Mouse (Mus musculus) intestine, embryonic 16.5 days (tissue): ENCODE data around the gene Tnxb. TPM values are rescaled to one million over a fixed set of nuclear protein-coding genes. Genes with fewer than 3 reads are reported as not detected.
"Not testable (repeated sequence)": the region's sequence is repeated elsewhere in the genome, so short reads cannot be mapped to it uniquely, and the experiment has no call there.

Experiments used
- ATAC-seq: fragments of 200-750 bp; cut with Nextera tagmentation; 2 replicates; pipeline ENCODE4 v1.8.0; 2017; ENCODE audit warnings: moderate TSS enrichment, moderate library complexity
- H3K27ac ChIP-seq: fragments of 300-500 bp; sonication (generic); 2 replicates; pipeline ENCODE4 v1.5.1; 2014; ENCODE audit warnings: mild to moderate bottlenecking, low read length
- H3K27me3 ChIP-seq: fragments of 300-500 bp; sonication (generic); replicated peaks from 2 replicates; pipeline ENCODE4 v1.6.1; 2014; ENCODE audit warnings: low read length, control low read depth, mixed read lengths; ENCODE audit not compliant: control insufficient read depth, insufficient read depth
- H3K36me3 ChIP-seq: fragments of 300-500 bp; sonication (generic); 2 replicates; pipeline ENCODE4 v1.6.1; 2014; ENCODE audit warnings: low read length, control low read depth; ENCODE audit not compliant: control insufficient read depth, insufficient read depth
- H3K4me1 ChIP-seq: fragments of 300-500 bp; sonication (generic); 2 replicates; pipeline ENCODE4 v1.6.1; 2014; ENCODE audit warnings: low read length, control low read depth, mixed read lengths; ENCODE audit not compliant: control insufficient read depth, insufficient read depth
- H3K4me2 ChIP-seq: fragments of 300-500 bp; sonication (generic); 2 replicates; pipeline ENCODE4 v1.6.1; 2014; ENCODE audit warnings: low read depth, low read length, control low read depth
- H3K4me3 ChIP-seq: fragments of 300-500 bp; sonication (generic); 2 replicates; pipeline ENCODE4 v1.5.1; 2014; ENCODE audit warnings: mild to moderate bottlenecking, low read length
- H3K9ac ChIP-seq: fragments of 300-500 bp; sonication (generic); 2 replicates; pipeline ENCODE4 v1.6.1; 2014; ENCODE audit warnings: low read depth, low read length
- H3K9me3 ChIP-seq: fragments of 300-500 bp; sonication (generic); 2 replicates; pipeline ENCODE4 v1.6.1; 2016; ENCODE audit warnings: low read length, control low read depth; ENCODE audit not compliant: control insufficient read depth
- WGBS: fragments of 180-500 bp; shearing (Covaris S2); extraction: QIAGEN DNeasy Blood & Tissue Kit; methylation state at CpG from one replicate; pipeline ENCODE4 v1.1.7; 2014; 5-methylcytosine and 5-hydroxymethylcytosine counted together
- polyA plus RNA-seq: library from polyadenylated mRNA; unstranded; fragments of >200 nt; fragmentation: Nextera tagmentation; extraction: Ambion mirVana; gene quantifications from 2 replicates; pipeline ENCODE4 v1.2.1, GENCODE M21; 2015

Gene Tnxb
- polyA plus RNA-seq, 1 experiment from 2014 or later, result 1.1 TPM

- 72% methylated on average over 9 of the region's 9 CpGs for WGBS
- not testable (repeated sequence) for H3K9ac ChIP-seq, ATAC-seq
Observed at GRCm38 (mm10) chr17:34714181-34714907, 44.0 kb downstream of the Tnxb start.

DNA sequence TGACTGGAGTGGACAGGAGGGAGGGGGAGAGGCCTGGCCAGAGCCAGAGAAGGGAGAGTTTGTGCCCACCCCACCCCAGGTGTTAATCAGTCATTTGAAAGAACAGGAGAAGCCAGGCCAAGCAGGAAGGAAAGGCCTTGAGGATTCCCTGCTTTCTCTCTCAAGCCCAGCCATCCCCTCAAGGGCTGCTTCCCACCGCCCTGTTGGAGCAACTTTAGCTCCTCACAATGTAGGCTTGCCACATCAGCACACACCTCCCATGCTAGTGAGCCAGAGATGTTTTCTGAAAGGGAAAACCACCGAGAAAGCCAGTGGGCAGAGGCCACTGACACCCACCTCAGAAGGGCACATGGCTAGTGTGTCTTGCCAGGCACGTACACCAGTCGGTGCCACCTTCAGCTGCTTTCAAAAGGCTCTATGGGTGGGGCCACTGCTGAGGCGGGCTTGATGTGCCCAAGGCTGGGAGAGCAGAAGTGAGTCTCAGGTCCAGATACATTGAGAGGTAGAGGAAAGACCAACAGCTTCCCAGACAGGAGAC, 44.6 kb downstream of the Tnxb start:
- H3K27ac ChIP-seq, H3K4me1 ChIP-seq, H3K9ac ChIP-seq, H3K4me3 ChIP-seq, H3K9me3 ChIP-seq, H3K4me2 ChIP-seq, H3K27me3 ChIP-seq, ATAC-seq, H3K36me3 ChIP-seq: not testable (repeated sequence)
- WGBS, result 77% methylated on average over 5 of the region's 5 CpGs

More at GRCm38 (mm10) chr17:34714181-34714907, 44.0 kb downstream of the Tnxb start:
- not testable (repeated sequence) for H3K27ac ChIP-seq, H3K4me2 ChIP-seq, H3K36me3 ChIP-seq, H3K4me3 ChIP-seq, H3K27me3 ChIP-seq, H3K9me3 ChIP-seq, H3K4me1 ChIP-seq

DNA sequence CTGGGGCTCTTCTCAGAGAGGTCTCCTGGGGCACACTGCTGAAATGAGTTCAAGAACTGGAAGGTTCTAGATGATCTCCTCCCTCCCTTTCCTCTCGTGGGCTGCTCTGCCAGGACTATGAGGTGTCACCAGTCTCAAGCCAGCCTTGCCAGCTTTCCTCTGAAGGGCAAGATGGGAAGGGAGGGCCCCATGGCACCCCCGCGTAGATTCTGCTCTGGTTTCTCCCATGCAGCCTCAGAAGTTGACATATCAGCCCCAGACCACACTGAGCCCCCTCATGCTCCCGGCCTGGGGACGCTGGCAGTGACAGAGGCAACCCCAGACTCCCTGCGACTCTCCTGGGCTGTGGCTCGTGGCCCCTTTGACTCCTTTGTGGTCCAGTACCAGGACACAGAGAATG, 45.1 kb downstream of the Tnxb start:
- not testable (repeated sequence) for H3K9ac ChIP-seq, H3K4me1 ChIP-seq, H3K27ac ChIP-seq, H3K27me3 ChIP-seq, H3K4me3 ChIP-seq, H3K4me2 ChIP-seq, ATAC-seq, H3K9me3 ChIP-seq, H3K36me3 ChIP-seq
- 85% methylated on average over 6 of the region's 7 CpGs for WGBS

- H3K36me3 ChIP-seq, result no peaks in the 10 kb centered on the region
- ATAC-seq, result no peak
- no peaks in the 10 kb centered on the region for H3K27me3 ChIP-seq
- no peak overlapping the region for H3K4me2 ChIP-seq
- 91% methylated on average over 15 of the region's 15 CpGs for WGBS
- H3K27ac ChIP-seq, result no peak overlapping the region
- H3K4me3 ChIP-seq, result no peak overlapping the region
- H3K4me1 ChIP-seq, result no peaks in the 10 kb centered on the region
- no peaks in the 10 kb centered on the region for H3K9me3 ChIP-seq
- no peak overlapping the region for H3K9ac ChIP-seq
Observed at GRCm38 (mm10) chr17:34716247-34716646, 45.9 kb downstream of the Tnxb start.

DNA sequence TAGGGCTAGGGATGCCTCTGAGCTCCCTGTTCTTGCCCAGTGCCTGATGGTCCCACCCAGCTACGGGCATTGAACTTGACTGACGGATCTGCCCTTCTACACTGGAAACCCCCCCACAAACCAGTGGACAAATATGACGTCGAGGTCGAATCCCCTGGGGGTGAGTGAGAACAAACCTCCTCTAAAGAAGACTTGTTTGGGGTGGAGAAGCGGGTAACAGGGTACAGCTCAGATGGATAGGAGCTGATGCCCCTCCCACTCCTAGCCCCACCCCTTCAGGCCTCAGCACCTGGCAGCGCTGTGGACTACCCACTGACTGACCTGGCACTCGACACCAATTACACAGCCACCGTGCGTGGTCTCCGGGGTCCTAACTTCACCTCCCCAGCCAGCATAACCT, 47.1 kb downstream of the Tnxb start:
- no peaks in the 10 kb centered on the region for H3K4me1 ChIP-seq
- H3K27me3 ChIP-seq, result no peaks in the 10 kb centered on the region
- H3K9me3 ChIP-seq, result no peaks in the 10 kb centered on the region
- no peak overlapping the region for H3K4me3 ChIP-seq
- no peak overlapping the region for H3K4me2 ChIP-seq
- no peaks in the 10 kb centered on the region for H3K36me3 ChIP-seq
- ATAC-seq, result no peak
- no peak overlapping the region for H3K9ac ChIP-seq
- WGBS, result 77% methylated on average over 11 of the region's 11 CpGs
- no peak overlapping the region for H3K27ac ChIP-seq

DNA sequence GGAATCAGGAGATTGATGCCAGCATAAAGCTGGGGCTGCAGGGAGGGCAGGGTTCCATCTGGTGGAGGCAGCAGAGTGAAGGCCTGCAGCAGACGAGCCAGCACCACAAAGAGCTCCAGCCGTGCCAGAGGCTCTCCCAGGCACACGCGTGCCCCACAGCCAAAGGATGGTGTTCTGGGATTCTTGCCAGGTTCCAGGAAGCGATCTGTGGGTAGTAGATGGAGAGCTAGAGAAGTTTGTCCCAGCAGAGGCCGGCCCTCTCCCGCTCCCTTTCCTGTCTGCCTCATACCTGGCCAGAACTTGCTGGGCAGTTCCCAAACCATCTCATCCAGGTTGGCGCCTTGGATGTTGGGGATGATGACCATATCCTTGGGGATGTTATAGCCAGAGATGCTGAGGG, 49.6 kb downstream of the Tnxb start:
- not testable (repeated sequence) for H3K27ac ChIP-seq, H3K36me3 ChIP-seq, H3K27me3 ChIP-seq, H3K4me3 ChIP-seq, ATAC-seq, H3K9me3 ChIP-seq, H3K4me1 ChIP-seq, H3K4me2 ChIP-seq, H3K9ac ChIP-seq
- 72% methylated on average over 8 of the region's 8 CpGs for WGBS

- not testable (repeated sequence) for H3K27me3 ChIP-seq, H3K27ac ChIP-seq, H3K4me2 ChIP-seq, H3K9me3 ChIP-seq, H3K36me3 ChIP-seq, H3K9ac ChIP-seq, H3K4me1 ChIP-seq, ATAC-seq, H3K4me3 ChIP-seq
- WGBS, result 94% methylated on average over 1 of the region's 4 CpGs
Observed at GRCm38 (mm10) chr17:34722238-34722637, 51.9 kb downstream of the Tnxb start.

DNA sequence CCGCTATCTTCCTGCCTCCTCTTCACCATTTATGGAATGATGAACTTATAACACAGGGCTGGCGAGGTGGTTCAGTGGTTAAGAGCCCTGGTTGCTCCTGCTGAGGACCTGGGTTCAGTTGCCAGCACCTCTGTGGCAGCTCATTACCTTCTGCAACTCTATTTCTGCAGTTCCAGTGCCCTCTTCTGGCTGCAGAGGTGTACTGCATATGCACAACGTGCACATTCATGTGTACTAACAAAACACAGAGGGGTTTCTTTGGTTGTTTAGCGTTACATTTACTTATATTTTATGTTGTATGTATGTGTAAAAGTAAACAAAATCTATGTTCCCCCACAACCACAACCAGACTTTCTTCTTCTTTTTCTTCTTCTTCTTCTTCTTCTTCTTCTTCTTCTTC, 52.7 kb downstream of the Tnxb start:
- H3K27me3 ChIP-seq, result no peaks in the 10 kb centered on the region
- H3K4me3 ChIP-seq, result no peak overlapping the region
- no peak overlapping the region for H3K4me2 ChIP-seq
- H3K9ac ChIP-seq, result no peak overlapping the region
- 82% methylated on average over 4 of the region's 4 CpGs for WGBS
- no peak for ATAC-seq
- no peaks in the 10 kb centered on the region for H3K36me3 ChIP-seq
- H3K9me3 ChIP-seq, result peaks cover 4% of the 10 kb centered on the region; the same call in 1 of the 2 replicates
- H3K27ac ChIP-seq, result no peak overlapping the region
- H3K4me1 ChIP-seq, result no peaks in the 10 kb centered on the region

DNA sequence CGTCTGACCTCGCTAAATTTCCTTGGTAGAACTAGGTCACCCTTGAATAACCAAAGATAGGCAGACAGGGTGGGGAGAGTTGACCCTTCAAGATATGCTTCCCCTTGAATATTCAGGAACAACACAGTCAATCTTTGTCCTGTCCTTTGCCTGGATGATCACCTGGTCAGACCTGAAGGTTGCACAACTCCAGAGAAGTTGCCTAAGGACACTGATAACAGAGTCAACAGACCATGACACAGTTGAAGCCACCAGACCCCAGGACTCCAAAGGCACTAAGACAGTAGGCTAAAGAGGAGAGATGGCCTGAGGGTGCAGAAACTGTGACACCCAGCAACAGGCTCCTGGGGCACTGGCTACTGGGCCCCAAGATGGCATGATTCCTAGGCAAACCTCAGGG, 57.6 kb downstream of the Tnxb start:
- 82% methylated on average over 2 of the region's 2 CpGs for WGBS
- H3K4me2 ChIP-seq, result no peak overlapping the region

GRCm38 (mm10) chr17:34729155-34729554, 58.8 kb downstream of the Tnxb start:
- not testable (repeated sequence) for H3K36me3 ChIP-seq, ATAC-seq, H3K27me3 ChIP-seq, H3K27ac ChIP-seq, H3K9me3 ChIP-seq, H3K4me1 ChIP-seq, H3K4me3 ChIP-seq, H3K9ac ChIP-seq, H3K4me2 ChIP-seq
- 80% methylated on average over 11 of the region's 11 CpGs for WGBS

More for the DNA sequence above, 57.6 kb downstream of the Tnxb start:
- Histone ChIP-seq H3K36me3 (no peaks in the 10 kb centered on the region), H3K27ac (no peak overlapping the region), H3K4me1 (no peaks in the 10 kb centered on the region), H3K9me3 (peaks cover 2% of the 10 kb centered on the region; the same call in 1 of the 2 replicates), H3K4me3 (no peak overlapping the region), H3K9ac (no peak overlapping the region), H3K27me3 (no peaks in the 10 kb centered on the region)
- ATAC-seq, result no peak
